Mouse (Mus musculus) urinary bladder, postnatal 14 days (tissue): Measurements from ENCODE around the gene Adamtsl3.

Source experiments
- DNase-seq: peaks from one replicate; pipeline ENCODE4 v3.0.0; 2021; ENCODE audit warnings: low spot score

The Adamtsl3 gene

DNA sequence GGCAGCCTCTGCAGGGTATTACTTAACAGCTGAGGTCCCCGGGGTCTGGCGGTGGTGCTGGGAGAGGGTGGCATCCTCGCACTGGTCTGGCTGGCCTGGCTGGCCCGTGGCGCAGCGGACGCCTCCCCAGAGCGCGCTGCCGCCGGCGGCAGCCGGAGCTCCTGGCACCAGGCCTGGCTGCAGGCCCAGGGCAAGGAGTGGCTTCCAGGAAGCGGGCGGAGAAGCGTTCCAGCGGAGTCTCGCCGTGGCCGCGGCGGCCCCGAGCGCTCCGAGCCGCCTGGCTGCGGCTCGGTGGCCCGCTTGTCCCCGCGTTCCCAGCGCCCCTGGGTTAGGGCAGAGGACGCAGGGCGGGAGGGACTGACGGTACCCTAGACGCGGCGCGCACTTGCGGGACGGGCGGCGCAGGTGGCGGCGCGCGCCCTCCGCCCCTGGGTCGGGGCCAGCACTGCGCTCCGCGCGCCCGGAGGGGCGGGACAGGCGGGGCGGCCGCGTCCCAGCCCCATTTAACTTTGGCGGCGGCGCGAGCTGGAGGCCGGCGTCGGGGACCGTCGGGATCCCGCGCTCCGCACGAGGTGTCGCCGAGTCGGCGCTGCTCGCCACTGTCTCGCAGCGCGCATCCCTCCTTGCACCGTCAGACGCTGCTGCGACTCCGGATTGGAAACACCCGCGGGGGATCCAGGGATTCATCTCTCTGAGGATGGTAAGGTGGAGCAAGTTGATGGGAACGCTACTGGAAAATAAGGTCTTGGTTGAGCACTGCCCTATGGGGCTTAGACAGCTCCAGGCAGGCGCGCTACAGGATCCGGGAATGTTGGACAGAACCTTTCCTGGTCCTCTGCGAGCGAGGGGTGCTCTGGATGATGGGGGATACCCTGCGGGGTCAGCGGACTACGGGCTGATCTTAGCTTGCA, at the start of gene Adamtsl3:
Adamtsl3 (plus strand) TSS at position 484 of the 911 bp plus-strand sequence.
- peak; percentile 39 for DNase-seq

DNA sequence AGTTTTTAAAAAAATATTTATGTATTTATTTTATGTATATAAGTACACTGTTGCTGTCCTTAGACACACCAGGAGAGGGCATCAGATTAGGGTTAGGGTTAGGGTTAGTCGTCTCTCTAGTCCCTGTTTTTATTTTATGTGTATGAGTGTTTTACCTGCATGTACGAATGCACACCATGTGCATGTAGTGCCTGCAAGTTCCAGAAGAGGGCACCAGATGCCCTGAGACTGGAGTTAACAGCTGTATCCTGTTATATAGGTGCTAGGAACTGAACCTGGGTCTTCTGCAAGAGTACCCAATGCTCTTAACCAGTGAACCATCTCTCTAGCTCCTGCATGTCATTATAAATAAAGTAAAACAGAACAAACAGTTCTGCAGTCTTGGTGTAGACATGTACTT, 48.3 kb upstream of the Adamtsl3 start:
- no peak for DNase-seq

- DNase-seq: no peak
Measured at GRCm38 (mm10) chr7:82293441-82293840, 42.1 kb upstream of the Adamtsl3 start.

GRCm38 (mm10) chr7:82294083-82294482, 41.4 kb upstream of the Adamtsl3 start:
- DNase-seq: no peak

- DNase-seq: no peak
Measured at GRCm38 (mm10) chr7:82294611-82295010, 40.9 kb upstream of the Adamtsl3 start.

GRCm38 (mm10) chr7:82308398-82308797, 27.1 kb upstream of the Adamtsl3 start:
- DNase-seq: no peak

GRCm38 (mm10) chr7:82318515-82318914, 17.0 kb upstream of the Adamtsl3 start:
- no peak for DNase-seq

GRCm38 (mm10) chr7:82326616-82327015, 8.9 kb upstream of the Adamtsl3 start:
- DNase-seq: no peak

DNA sequence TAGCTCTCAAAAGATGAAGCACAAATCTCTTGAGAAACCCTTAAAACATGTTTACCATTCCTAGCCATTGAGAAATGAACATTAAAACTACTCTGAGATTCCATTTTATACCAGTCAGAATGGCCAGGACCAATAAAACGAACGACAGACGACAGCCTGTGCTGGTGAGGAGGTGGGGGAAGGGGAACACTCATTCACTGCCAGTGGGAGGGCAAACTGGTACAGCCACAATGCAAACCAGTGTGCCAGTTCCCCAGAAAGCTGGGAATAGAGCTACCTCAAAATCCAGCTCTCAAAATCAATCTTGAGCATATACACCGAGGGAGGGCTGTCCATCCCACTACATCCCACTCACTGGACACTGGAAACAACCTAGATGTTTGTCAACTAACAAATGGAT, 8.3 kb upstream of the Adamtsl3 start:
- no peak for DNase-seq

- no peak for DNase-seq
Measured at GRCm38 (mm10) chr7:82327881-82328280, 7.6 kb upstream of the Adamtsl3 start.

GRCm38 (mm10) chr7:82329831-82330230, 5.7 kb upstream of the Adamtsl3 start:
- DNase-seq: no peak

GRCm38 (mm10) chr7:82330860-82331259, 4.6 kb upstream of the Adamtsl3 start:
- no peak for DNase-seq

DNA sequence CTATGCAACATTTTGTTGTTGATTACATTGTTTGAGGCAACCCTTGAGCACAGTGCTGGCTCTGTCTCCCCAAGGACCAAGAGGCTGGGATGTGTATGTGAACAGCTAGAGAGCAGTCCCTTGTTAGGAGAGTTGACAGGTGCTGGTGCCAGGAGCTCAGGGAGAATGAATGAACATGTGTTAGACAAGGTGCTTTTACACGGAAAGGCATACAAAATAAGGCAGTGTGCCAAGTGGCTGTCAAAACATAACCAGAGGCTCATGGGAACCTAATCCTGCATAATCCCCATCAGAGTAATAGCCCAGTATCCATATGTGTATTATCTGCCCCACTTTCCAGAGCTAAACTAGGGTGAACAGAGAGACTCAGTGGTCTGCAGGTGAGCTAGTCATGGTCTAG, 1.5 kb upstream of the Adamtsl3 start:
- no peak for DNase-seq

- peak; percentile 54 for DNase-seq
Measured at GRCm38 (mm10) chr7:82336132-82336531, 638 bp downstream of the Adamtsl3 start.

- no peak for DNase-seq
Measured at GRCm38 (mm10) chr7:82338121-82338520, 2.6 kb downstream of the Adamtsl3 start.

- DNase-seq: no peak
Measured at GRCm38 (mm10) chr7:82338532-82338931, 3.0 kb downstream of the Adamtsl3 start.

- DNase-seq: no peak
Measured at GRCm38 (mm10) chr7:82339214-82339613, 3.7 kb downstream of the Adamtsl3 start.

- DNase-seq: no peak
Measured at GRCm38 (mm10) chr7:82341476-82341875, 6.0 kb downstream of the Adamtsl3 start.

- no peak for DNase-seq
Measured at GRCm38 (mm10) chr7:82346706-82347105, 11.2 kb downstream of the Adamtsl3 start.

DNA sequence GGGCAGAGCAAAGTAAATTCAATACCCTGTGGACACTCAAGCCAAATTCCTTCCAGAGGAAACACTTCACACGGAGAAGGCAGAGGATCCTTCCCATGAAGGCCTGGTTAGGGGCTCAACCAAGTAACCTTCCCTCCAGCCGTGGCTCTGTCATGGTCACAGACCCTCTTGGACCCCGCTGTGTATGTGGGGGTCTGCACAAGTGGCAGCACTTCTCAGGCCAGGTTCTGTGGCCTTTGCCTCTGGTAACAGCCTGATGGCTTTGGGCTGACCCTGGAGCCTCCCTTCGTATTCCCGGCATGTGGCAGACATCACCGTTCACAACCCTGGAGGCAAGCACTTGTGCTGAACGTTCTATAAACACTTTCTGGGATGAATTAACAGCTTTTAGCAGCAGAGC, 14.3 kb downstream of the Adamtsl3 start:
- no peak for DNase-seq

- no peak for DNase-seq
Measured at GRCm38 (mm10) chr7:82350421-82350820, 14.9 kb downstream of the Adamtsl3 start.

GRCm38 (mm10) chr7:82359146-82359545, 23.7 kb downstream of the Adamtsl3 start:
- no peak for DNase-seq

GRCm38 (mm10) chr7:82359674-82360073, 24.2 kb downstream of the Adamtsl3 start:
- DNase-seq: peak; percentile 34

DNA sequence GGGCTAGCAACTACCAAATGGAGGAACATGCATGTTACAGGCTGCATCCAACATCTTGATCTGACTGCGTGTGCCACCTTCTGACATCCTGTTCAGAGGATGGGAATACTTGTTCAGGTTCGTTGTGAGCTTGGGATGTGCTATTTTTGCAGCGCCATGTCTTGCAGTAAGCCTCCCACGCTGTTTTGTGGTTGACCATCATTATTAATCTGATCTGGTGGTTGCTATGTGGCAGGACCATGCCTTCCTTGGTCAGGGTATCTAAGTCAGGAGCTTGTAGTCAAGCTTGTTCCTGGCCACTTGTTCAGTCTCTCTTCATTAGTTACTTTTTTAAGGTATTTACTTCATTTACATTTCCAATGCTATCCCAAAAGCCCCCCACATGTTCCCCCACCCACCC, 24.7 kb downstream of the Adamtsl3 start:
- DNase-seq: no peak
